Mouse (Mus musculus) testis, adult 2 months (tissue): Measurements from ENCODE around the gene Rpl3. TPM values are rescaled to one million over a fixed set of nuclear protein-coding genes. Genes with fewer than 3 reads are reported as not detected.

Experiments used
- H3K27ac ChIP-seq: fragments of 200-500 bp; 2 replicates; pipeline ENCODE4 v1.5.1; 2012; ENCODE audit warnings: low read depth, low read length; ENCODE audit not compliant: control insufficient read depth, insufficient read depth
- H3K27me3 ChIP-seq: fragments of 200-500 bp; 2 replicates; pipeline ENCODE4 v1.6.1; 2012; ENCODE audit warnings: mild to moderate bottlenecking, low read length, moderate library complexity; ENCODE audit not compliant: control insufficient read depth, insufficient read depth
- H3K36me3 ChIP-seq: fragments of 200-500 bp; 2 replicates; pipeline ENCODE4 v1.6.1; 2012; ENCODE audit warnings: mild to moderate bottlenecking, low read length; ENCODE audit not compliant: control insufficient read depth, insufficient read depth
- H3K4me1 ChIP-seq: fragments of 200-500 bp; 2 replicates; pipeline ENCODE4 v1.6.1; 2012; ENCODE audit warnings: low read length; ENCODE audit not compliant: control insufficient read depth, insufficient read depth
- H3K4me3 ChIP-seq: fragments of 200-500 bp; 2 replicates; pipeline ENCODE4 v1.5.1; 2012; ENCODE audit warnings: low read depth, mild to moderate bottlenecking, low read length, moderate library complexity, mixed read lengths; ENCODE audit not compliant: control insufficient read depth
- CTCF ChIP-seq: fragments of 200-500 bp; IDR thresholded peaks from 2 replicates; pipeline ENCODE4 v1.5.1; 2012; ENCODE audit warnings: low read depth, mild to moderate bottlenecking, inconsistent platforms, low read length, moderate library complexity; ENCODE audit not compliant: control insufficient read depth, insufficient read depth, insufficient replicate concordance
- POLR2A ChIP-seq: fragments of 200-500 bp; IDR thresholded peaks from 2 replicates; pipeline ENCODE4 v1.6.1; 2012; ENCODE audit warnings: low read depth, mild to moderate bottlenecking, inconsistent platforms, low read length, moderate library complexity; ENCODE audit not compliant: control insufficient read depth
- polyA plus RNA-seq: library from polyadenylated mRNA; depleted of rRNA; stranded (reverse); fragments of >200 nt; gene quantifications from 2 replicates; pipeline ENCODE4 v1.2.3, GENCODE M21; 2012

Rpl3 gene
- polyA plus RNA-seq, 1 experiment, result 122 TPM

- Histone ChIP-seq H3K27ac (no peak overlapping the region), H3K4me1 (peaks cover 2% of the 10 kb centered on the region; the same call in 1 of the 2 replicates), H3K27me3 (no peaks in the 10 kb centered on the region), H3K36me3 (no peaks in the 10 kb centered on the region), H3K4me3 (no peak overlapping the region)
- TF ChIP-seq POLR2A (no peak), CTCF (no peak)
Measured at GRCm38 (mm10) chr15:80071951-80072437, 19.7 kb downstream of the Rpl3 start.

DNA sequence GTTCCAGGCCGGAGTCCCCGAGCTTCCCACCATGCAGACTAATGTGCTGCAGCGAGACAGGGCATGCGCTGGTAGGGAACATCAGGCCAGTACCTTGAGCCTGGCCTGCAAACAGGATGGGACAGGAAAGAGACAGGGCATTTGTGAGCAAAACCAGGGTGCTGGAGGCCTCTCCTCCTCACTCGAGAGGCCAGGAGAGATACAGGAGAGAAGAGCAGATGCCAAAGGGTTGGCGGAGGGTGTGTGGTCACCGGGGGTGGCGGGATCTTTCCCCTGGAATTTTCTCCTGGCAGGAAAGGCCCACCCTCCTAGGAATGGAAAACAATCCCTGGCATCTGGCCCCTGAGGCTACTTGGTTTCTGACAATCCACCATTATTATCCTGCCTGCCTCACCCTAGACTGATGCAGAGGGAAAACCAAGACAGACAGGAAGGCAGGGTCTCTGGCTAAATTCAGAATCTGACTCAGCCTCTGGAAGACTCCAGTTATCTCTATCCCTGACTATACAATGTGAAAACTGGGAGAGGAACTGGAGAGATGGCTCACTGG lies 21.5 kb downstream of the Rpl3 start:
- Histone ChIP-seq H3K36me3 (no peaks in the 10 kb centered on the region), H3K4me3 (no peak overlapping the region), H3K27me3 (no peaks in the 10 kb centered on the region), H3K4me1 (peaks cover 2% of the 10 kb centered on the region; the same call in 1 of the 2 replicates), H3K27ac (no peak overlapping the region)
- no peak for TF ChIP-seq CTCF

- Histone ChIP-seq H3K36me3 (no peaks in the 10 kb centered on the region), H3K27ac (no peak overlapping the region), H3K4me1 (peaks cover 3% of the 10 kb centered on the region; the same call in 1 of the 2 replicates), H3K4me3 (no peak overlapping the region), H3K27me3 (no peaks in the 10 kb centered on the region)
- TF ChIP-seq POLR2A (no peak), CTCF (no peak)
Measured at GRCm38 (mm10) chr15:80069171-80069570, 22.5 kb downstream of the Rpl3 start.

DNA sequence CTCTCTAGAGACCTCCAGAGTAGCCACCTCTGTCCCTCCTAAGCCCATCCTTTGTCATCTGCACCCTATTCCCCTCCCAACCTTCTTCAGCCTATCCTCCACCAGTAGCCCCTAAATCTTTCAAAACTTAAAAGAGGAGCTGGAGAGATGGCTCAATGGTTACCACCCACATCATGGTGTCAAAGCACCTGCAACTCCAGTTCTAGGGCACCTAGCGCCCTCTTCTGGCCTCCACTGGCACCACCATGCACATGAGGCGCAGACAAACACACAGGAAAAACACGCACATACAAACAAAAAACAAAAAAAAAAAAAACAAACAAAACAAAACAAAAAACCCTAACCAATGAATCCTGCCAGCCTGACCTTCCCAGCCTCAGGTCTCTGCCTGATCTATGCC lies 25.1 kb downstream of the Rpl3 start:
- Histone ChIP-seq H3K27me3 (no peaks in the 10 kb centered on the region), H3K4me1 (peaks cover 3% of the 10 kb centered on the region; the same call in 1 of the 2 replicates), H3K27ac (no peak overlapping the region), H3K36me3 (no peaks in the 10 kb centered on the region), H3K4me3 (no peak overlapping the region)
- TF ChIP-seq POLR2A, result no peak
- TF ChIP-seq CTCF, result peak; percentile 72; the same call in 1 of the 2 replicates

- H3K27ac ChIP-seq, result no peak overlapping the region
- H3K4me3 ChIP-seq, result no peak overlapping the region
- TF ChIP-seq POLR2A, result no peak
- peak; percentile 77; the same call in 1 of the 2 replicates for TF ChIP-seq CTCF
Measured at GRCm38 (mm10) chr15:80065414-80065813, 26.3 kb downstream of the Rpl3 start.

DNA sequence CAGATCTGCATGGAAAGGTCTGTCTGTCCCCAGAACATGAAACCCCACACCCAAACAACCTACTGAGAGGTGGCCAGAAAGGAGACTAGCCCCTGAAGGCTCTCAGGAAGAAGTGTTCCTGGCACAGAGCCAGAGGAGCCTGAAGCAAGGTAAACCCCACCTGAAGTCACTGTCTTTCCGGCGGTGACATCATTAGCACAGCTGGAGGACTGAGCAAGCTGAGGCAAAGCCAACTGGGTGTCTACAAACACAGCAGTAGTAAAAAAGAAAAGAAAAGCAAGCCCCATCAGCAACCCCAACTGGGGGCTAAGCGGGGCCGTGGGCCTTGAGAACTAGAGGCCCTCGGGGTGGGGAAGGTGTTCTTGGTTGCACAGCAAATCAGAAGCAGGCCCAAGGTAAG lies 26.7 kb downstream of the Rpl3 start:
- H3K4me1 ChIP-seq, result peaks cover 3% of the 10 kb centered on the region; the same call in 1 of the 2 replicates
- no peaks in the 10 kb centered on the region for H3K36me3 ChIP-seq
- H3K4me3 ChIP-seq, result no peak overlapping the region
- TF ChIP-seq CTCF (no peak), POLR2A (no peak)
- H3K27ac ChIP-seq, result no peak overlapping the region
- H3K27me3 ChIP-seq, result no peaks in the 10 kb centered on the region

More at GRCm38 (mm10) chr15:80065414-80065813, 26.3 kb downstream of the Rpl3 start:
- H3K4me1 ChIP-seq, result peaks cover 3% of the 10 kb centered on the region; the same call in 1 of the 2 replicates
- H3K27me3 ChIP-seq, result no peaks in the 10 kb centered on the region
- H3K36me3 ChIP-seq, result no peaks in the 10 kb centered on the region

GRCm38 (mm10) chr15:80062821-80063220 lies 28.8 kb downstream of the Rpl3 start:
- TF ChIP-seq CTCF (no peak), POLR2A (no peak)
- Histone ChIP-seq H3K4me1 (peaks cover 3% of the 10 kb centered on the region; the same call in 1 of the 2 replicates), H3K27ac (no peak overlapping the region), H3K4me3 (no peak overlapping the region), H3K27me3 (no peaks in the 10 kb centered on the region), H3K36me3 (no peaks in the 10 kb centered on the region)
